In the genomic region with DNA sequence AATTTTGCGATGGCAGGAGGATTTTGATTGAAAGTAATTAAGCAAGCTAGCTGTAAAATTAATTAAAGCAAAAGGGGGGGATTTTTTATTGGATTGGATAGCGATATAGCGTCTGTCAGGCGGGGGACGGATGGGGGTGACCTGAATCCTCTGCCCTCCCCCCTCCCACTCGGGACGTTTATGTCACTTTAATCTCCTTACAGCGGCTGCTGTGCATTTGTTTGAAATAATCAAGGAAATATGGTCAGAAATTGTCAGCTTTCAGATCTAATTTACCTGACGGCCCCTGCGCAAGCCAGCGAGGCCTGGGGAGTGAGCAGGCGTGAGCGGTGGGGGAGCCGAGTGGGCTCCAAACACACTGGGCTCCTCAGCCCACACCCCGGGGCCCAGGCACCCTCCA, we compare ENCODE assay signal across 20 mouse cellular contexts.
DNase-seq lines count a peak whose midpoint lies in the region; ATAC-seq and TF ChIP-seq lines count a peak whose summit lies in the region.
"Had no signal": no experiment of that assay in that cellular context is flagged by ENCODE, and none has a peak within 500 bp of the region (broad histone marks: within the 10 kb centered on the region; RNA-seq: fewer than 3 reads in every experiment).

No protein-coding gene starts in this region.

- no peak for TF ChIP-seq EP300 in ES-Bruce4 (IDR thresholded peaks at IDR 0.05; ENCODE audit: insufficient read depth, low read depth, low read length)

- 90% methylated on average over 15 of the region's 15 CpGs for WGBS in heart, embryonic 10.5 days
- 58% methylated on average over 15 of the region's 15 CpGs for WGBS in midbrain, embryonic 13.5 days
- WGBS in midbrain, embryonic 10.5 days, result 90% methylated on average over 15 of the region's 15 CpGs
- WGBS in neural tube, embryonic 14.5 days, result 51% methylated on average over 15 of the region's 15 CpGs

- ATAC-seq in midbrain, embryonic 13.5 days, result no peak
- ATAC-seq in neural tube, embryonic 14.5 days (ENCODE audit: low read depth), result no peak
- ATAC-seq: intestine, postnatal 0 days had no signal

- H3K4me2 ChIP-seq in midbrain, embryonic 13.5 days (replicated peaks), result no peak overlapping the region
- no peak overlapping the region for H3K4me2 ChIP-seq in neural tube, embryonic 14.5 days (ENCODE audit: low read depth, low read length)
- H3K4me2 ChIP-seq: heart, embryonic 11.5 days; limb, embryonic 13.5 days; liver, embryonic 13.5 days had no signal

- H3K27me3 ChIP-seq in heart, embryonic 10.5 days (ENCODE audit: insufficient read depth, poor library complexity, severe bottlenecking), result peaks cover 27% of the 10 kb centered on the region; the same call in 1 of the 2 replicates
- H3K27me3 ChIP-seq in midbrain, embryonic 13.5 days, result peaks cover 74% of the 10 kb centered on the region
- H3K27me3 ChIP-seq in midbrain, embryonic 10.5 days (ENCODE audit: low read depth, poor library complexity, severe bottlenecking), result peaks cover 100% of the 10 kb centered on the region
- H3K27me3 ChIP-seq in ES-Bruce4 (ENCODE audit: control insufficient read depth, insufficient read depth, low read length, poor library complexity, severe bottlenecking), result no peaks in the 10 kb centered on the region
- 0 out of 2 replicates have a peak, but pooled peaks cover 4% of the 10 kb centered on the region for H3K27me3 ChIP-seq in neural tube, embryonic 14.5 days (ENCODE audit: control insufficient read depth, insufficient read depth, low read length)

- no peak for TF ChIP-seq CTCF in ES-Bruce4 (IDR thresholded peaks at IDR 0.05; ENCODE audit: low read depth, low read length)

- H3K27ac ChIP-seq in heart, embryonic 10.5 days, result peak overlapping the region; percentile 69; the same call in 1 of the 2 replicates
- peak overlapping the region; percentile 60; the same call in 1 of the 2 replicates for H3K27ac ChIP-seq in midbrain, embryonic 13.5 days
- no peak overlapping the region for H3K27ac ChIP-seq in midbrain, embryonic 10.5 days (replicated peaks)
- H3K27ac ChIP-seq in ES-Bruce4 (ENCODE audit: insufficient read depth, low read length), result no peak overlapping the region
- peak overlapping the region; percentile 57 for H3K27ac ChIP-seq in neural tube, embryonic 14.5 days (ENCODE audit: low read depth, low read length)
- H3K27ac ChIP-seq: layer of hippocampus, adult 2 months; liver, embryonic 13.5 days had no signal

- DNase-seq in heart, embryonic 10.5 days (ENCODE audit: low spot score), result no peak
- DNase-seq in heart, adult 11 months, result no peak
- no peak for DNase-seq in midbrain, embryonic 10.5 days (ENCODE audit: low spot score)
- no peak for DNase-seq in ovary, postnatal 14 days (ENCODE audit: low spot score)
- DNase-seq in lung, postnatal 14 days, result no peak
- DNase-seq: adrenal gland, adult 8-10 months; cerebellum, adult 11-12 months; heart, postnatal 10 days; kidney, postnatal 25 days; liver, embryonic 13.5 days; lung, adult 2 months; thymus, adult 18-20 months; thymus, postnatal 36 days had no signal

- H3K4me3 ChIP-seq in heart, embryonic 10.5 days, result no peak overlapping the region
- H3K4me3 ChIP-seq in midbrain, embryonic 13.5 days (replicated peaks), result no peak overlapping the region
- no peak overlapping the region for H3K4me3 ChIP-seq in midbrain, embryonic 10.5 days
- H3K4me3 ChIP-seq in ES-Bruce4 (ENCODE audit: low read depth, low read length), result no peak overlapping the region
- no peak overlapping the region for H3K4me3 ChIP-seq in neural tube, embryonic 14.5 days (ENCODE audit: low read depth, low read length)
- H3K4me3 ChIP-seq: layer of hippocampus, adult 2 months; limb, embryonic 13.5 days; liver, embryonic 13.5 days had no signal

- no peak for TF ChIP-seq POLR2A in ES-Bruce4 (IDR thresholded peaks at IDR 0.05; ENCODE audit: insufficient read depth, low read length)

- H3K36me3 ChIP-seq in heart, embryonic 10.5 days, result no peaks in the 10 kb centered on the region; the same call in 1 of the 2 replicates
- no peaks in the 10 kb centered on the region for H3K36me3 ChIP-seq in midbrain, embryonic 13.5 days
- no peaks in the 10 kb centered on the region for H3K36me3 ChIP-seq in midbrain, embryonic 10.5 days
- no peaks in the 10 kb centered on the region for H3K36me3 ChIP-seq in ES-Bruce4 (ENCODE audit: control insufficient read depth, insufficient read depth, low read length, poor library complexity, severe bottlenecking)
- no peaks in the 10 kb centered on the region for H3K36me3 ChIP-seq in neural tube, embryonic 14.5 days (ENCODE audit: control insufficient read depth, insufficient read depth, low read length)
- H3K36me3 ChIP-seq: limb, embryonic 13.5 days; liver, embryonic 13.5 days had no signal

- H3K4me1 ChIP-seq in heart, embryonic 10.5 days, result peaks cover 99% of the 10 kb centered on the region
- peaks cover 55% of the 10 kb centered on the region for H3K4me1 ChIP-seq in midbrain, embryonic 13.5 days (replicated peaks)
- peaks cover 79% of the 10 kb centered on the region for H3K4me1 ChIP-seq in midbrain, embryonic 10.5 days
- H3K4me1 ChIP-seq in ES-Bruce4 (ENCODE audit: control insufficient read depth, insufficient read depth, low read length), result peaks cover 18% of the 10 kb centered on the region
- H3K4me1 ChIP-seq in neural tube, embryonic 14.5 days (ENCODE audit: control insufficient read depth, insufficient read depth, low read length), result peaks cover 42% of the 10 kb centered on the region
- H3K4me1 ChIP-seq: liver, embryonic 13.5 days had no signal

- no peaks in the 10 kb centered on the region for H3K9me3 ChIP-seq in heart, embryonic 10.5 days
- no peaks in the 10 kb centered on the region for H3K9me3 ChIP-seq in midbrain, embryonic 13.5 days
- H3K9me3 ChIP-seq in midbrain, embryonic 10.5 days (replicated peaks), result no peaks in the 10 kb centered on the region
- H3K9me3 ChIP-seq in ES-Bruce4 (replicated peaks; ENCODE audit: control insufficient read depth, insufficient read depth, low read length, poor library complexity, severe bottlenecking), result no peaks in the 10 kb centered on the region
- H3K9me3 ChIP-seq in neural tube, embryonic 14.5 days (ENCODE audit: control insufficient read depth, low read length), result no peaks in the 10 kb centered on the region
- H3K9me3 ChIP-seq: limb, embryonic 13.5 days; liver, embryonic 13.5 days had no signal

- no peak overlapping the region for H3K9ac ChIP-seq in midbrain, embryonic 13.5 days (replicated peaks)
- H3K9ac ChIP-seq in ES-Bruce4 (ENCODE audit: low read depth, poor library complexity, severe bottlenecking), result peak overlapping the region; percentile 32; the same call in 1 of the 2 replicates
- no peak overlapping the region for H3K9ac ChIP-seq in neural tube, embryonic 14.5 days (replicated peaks; ENCODE audit: low read depth, low read length)
- H3K9ac ChIP-seq: limb, embryonic 13.5 days; liver, embryonic 13.5 days had no signal

Comparison
In these comparisons a context has a peak if more than half of its experiments do, and no peak if none do; other contexts are left out.
1. H3K27ac ChIP-seq: peak in heart, embryonic 10.5 days (single experiment), midbrain, embryonic 13.5 days (single experiment) and neural tube, embryonic 14.5 days (single experiment); none in midbrain, embryonic 10.5 days (single experiment) and ES-Bruce4 (single experiment).